Mouse (Mus musculus) small intestine, adult 2 months (tissue): ENCODE measurements around the gene Slc25a30.

Experiments used
- CTCF ChIP-seq: fragments of 200-500 bp; IDR thresholded peaks from 2 replicates; pipeline ENCODE4 v1.5.1; 2012; ENCODE audit warnings: low read depth, mild to moderate bottlenecking, control low read depth, inconsistent platforms, low read length, moderate library complexity, mixed read lengths; ENCODE audit not compliant: insufficient replicate concordance, insufficient read length; ENCODE audit errors: extremely low read depth
- POLR2A ChIP-seq: fragments of 200-500 bp; IDR thresholded peaks from 2 replicates; pipeline ENCODE4 v1.6.1; 2012; ENCODE audit warnings: low read depth, mild to moderate bottlenecking, control low read depth, inconsistent platforms, low read length, moderate library complexity

DNA sequence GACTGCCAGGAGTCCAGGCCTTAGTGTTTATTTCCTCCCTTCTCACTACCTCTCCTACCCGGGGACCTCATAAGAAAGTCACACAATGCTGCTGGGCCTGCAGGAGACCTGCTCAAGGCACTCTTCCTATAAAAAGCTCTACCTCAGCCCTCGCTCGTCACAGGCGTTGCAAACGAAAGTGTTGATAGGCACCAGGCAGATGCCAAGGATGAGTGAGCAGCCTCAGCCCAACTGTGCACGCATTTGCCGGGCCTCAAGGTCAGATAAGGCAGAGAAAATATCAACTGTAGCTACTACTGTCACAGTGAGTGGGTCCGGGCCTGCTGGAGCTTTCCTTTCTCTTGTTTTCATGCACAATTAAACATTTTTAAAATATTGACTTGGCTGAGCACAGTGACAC is 13.4 kb downstream of the Slc25a30 start:
- TF ChIP-seq POLR2A (no peak), CTCF (no peak)
